Mouse (Mus musculus) small intestine, adult 2 months (tissue): ENCODE results near the gene Rhov. TPM values are rescaled to one million over a fixed set of nuclear protein-coding genes. Genes with fewer than 3 reads are reported as not detected.

Experiments used
- H3K27ac ChIP-seq: fragments of 200-500 bp; 2 replicates; pipeline ENCODE4 v1.5.1; 2012; ENCODE audit warnings: low read depth, low read length, control low read depth, inconsistent platforms; ENCODE audit not compliant: insufficient read depth
- H3K27me3 ChIP-seq: fragments of 200-500 bp; 2 replicates; pipeline ENCODE4 v1.6.1; 2012; ENCODE audit warnings: mild to moderate bottlenecking, moderate library complexity, low read length, inconsistent platforms; ENCODE audit not compliant: control insufficient read depth, insufficient read depth
- H3K36me3 ChIP-seq: fragments of 200-500 bp; 2 replicates; pipeline ENCODE4 v1.6.1; 2012; ENCODE audit warnings: mild to moderate bottlenecking, low read length, control low read depth, inconsistent platforms; ENCODE audit not compliant: control insufficient read depth, insufficient read depth
- H3K4me1 ChIP-seq: fragments of 200-500 bp; 2 replicates; pipeline ENCODE4 v1.6.1; 2012; ENCODE audit warnings: low read length, inconsistent platforms, mixed read lengths; ENCODE audit not compliant: control insufficient read depth, insufficient read depth, insufficient read length
- H3K4me3 ChIP-seq: fragments of 200-500 bp; 2 replicates; pipeline ENCODE4 v1.5.1; 2012; ENCODE audit warnings: low read depth, mild to moderate bottlenecking, control low read depth, inconsistent platforms, low read length, moderate library complexity
- CTCF ChIP-seq: fragments of 200-500 bp; IDR thresholded peaks from 2 replicates; pipeline ENCODE4 v1.5.1; 2012; ENCODE audit warnings: low read depth, mild to moderate bottlenecking, control low read depth, inconsistent platforms, low read length, moderate library complexity, mixed read lengths; ENCODE audit not compliant: insufficient replicate concordance, insufficient read length; ENCODE audit errors: extremely low read depth
- POLR2A ChIP-seq: fragments of 200-500 bp; IDR thresholded peaks from 2 replicates; pipeline ENCODE4 v1.6.1; 2012; ENCODE audit warnings: low read depth, mild to moderate bottlenecking, control low read depth, inconsistent platforms, low read length, moderate library complexity
- WGBS: fragments of 180-500 bp; shearing (Covaris S2); methylation state at CpG from one replicate; pipeline ENCODE4 v1.1.7; 2018; 5-methylcytosine and 5-hydroxymethylcytosine counted together
- polyA plus RNA-seq: library from polyadenylated mRNA; depleted of rRNA; stranded (reverse); fragments of >200 nt; gene quantifications from 2 replicates; pipeline ENCODE4 v1.2.3, GENCODE M21; 2012; rRNA removed

Rhov gene
- polyA plus RNA-seq: 2.1 and 3.0 TPM in 2 replicates

- Histone ChIP-seq H3K4me3 (peak within 1 kb of the TSS; percentile 79), H3K36me3 (no peaks in the 10 kb centered on the region), H3K27me3 (no peaks in the 10 kb centered on the region), H3K27ac (no peak within 1 kb of the TSS), H3K4me1 (peaks cover 16% of the 10 kb centered on the region)
- peak; percentile 60; the same call in 1 of the 2 replicates for TF ChIP-seq POLR2A
- TF ChIP-seq CTCF: no peak; the same call in 1 of the 2 replicates
- WGBS: 2% methylated on average over 49 of the region's 49 CpGs
Measured at GRCm38 (mm10) chr2:119270643-119271331, at the start of gene Rhov. TSS of gene Rhov (minus strand) at chr2:119271272.

GRCm38 (mm10) chr2:119320571-119320970 is 49.5 kb upstream of the Rhov start:
- H3K4me1 ChIP-seq: peaks cover 45% of the 10 kb centered on the region
- peaks cover 6% of the 10 kb centered on the region for H3K27me3 ChIP-seq
- H3K27ac ChIP-seq: no peak overlapping the region

GRCm38 (mm10) chr2:119318043-119318710 is 47.1 kb upstream of the Rhov start:
- no peak overlapping the region for H3K4me3 ChIP-seq
- WGBS: 17% methylated on average over 3 of the region's 3 CpGs
- no peaks in the 10 kb centered on the region for H3K36me3 ChIP-seq
- peaks cover 35% of the 10 kb centered on the region for H3K4me1 ChIP-seq
- peaks cover 6% of the 10 kb centered on the region for H3K27me3 ChIP-seq
- no peak for TF ChIP-seq CTCF
- TF ChIP-seq POLR2A: no peak; the same call in 1 of the 2 replicates
- H3K27ac ChIP-seq: peak overlapping the region; percentile 94

More at GRCm38 (mm10) chr2:119320571-119320970, 49.5 kb upstream of the Rhov start:
- Histone ChIP-seq H3K36me3 (no peaks in the 10 kb centered on the region), H3K4me3 (no peak overlapping the region)
- TF ChIP-seq POLR2A (no peak), CTCF (no peak)
- 55% methylated on average over 8 of the region's 8 CpGs for WGBS

GRCm38 (mm10) chr2:119314742-119315310 is 43.8 kb upstream of the Rhov start:
- H3K27me3 ChIP-seq: no peaks in the 10 kb centered on the region
- H3K36me3 ChIP-seq: no peaks in the 10 kb centered on the region
- TF ChIP-seq POLR2A (no peak), CTCF (no peak)
- H3K4me3 ChIP-seq: no peak overlapping the region
- peaks cover 20% of the 10 kb centered on the region for H3K4me1 ChIP-seq
- 91% methylated on average over 12 of the region's 12 CpGs for whole genome bisulfite sequencing
- H3K27ac ChIP-seq: no peak overlapping the region

GRCm38 (mm10) chr2:119313780-119314479 is 42.9 kb upstream of the Rhov start:
- 77% methylated on average over 10 of the region's 10 CpGs for WGBS
- no peak for TF ChIP-seq CTCF
- no peak for TF ChIP-seq POLR2A
- Histone ChIP-seq H3K36me3 (no peaks in the 10 kb centered on the region), H3K27ac (no peak overlapping the region), H3K27me3 (no peaks in the 10 kb centered on the region), H3K4me1 (peaks cover 16% of the 10 kb centered on the region; the same call in 1 of the 2 replicates), H3K4me3 (no peak overlapping the region)

- Histone ChIP-seq H3K4me1 (peaks cover 8% of the 10 kb centered on the region; the same call in 1 of the 2 replicates), H3K27me3 (no peaks in the 10 kb centered on the region), H3K36me3 (no peaks in the 10 kb centered on the region), H3K27ac (no peak overlapping the region), H3K4me3 (no peak overlapping the region)
- WGBS: 89% methylated on average over 2 of the region's 2 CpGs
- no peak for TF ChIP-seq CTCF
- no peak for TF ChIP-seq POLR2A
Measured at GRCm38 (mm10) chr2:119312380-119312958, 41.4 kb upstream of the Rhov start.
